Mouse (Mus musculus) kidney, embryonic 14.5 days (tissue): ENCODE measurements around the gene Gm9833. TPM values are rescaled to one million over a fixed set of nuclear protein-coding genes. Genes with fewer than 3 reads are reported as not detected.

Experiments used
- ATAC-seq: fragments of 200-750 bp; cut with Nextera tagmentation; 2 replicates; pipeline ENCODE4 v1.8.0; 2017; ENCODE audit warnings: moderate number of reproducible peaks, mild to moderate bottlenecking, moderate TSS enrichment, moderate library complexity; ENCODE audit not compliant: low FRiP score, low TSS enrichment
- H3K27ac ChIP-seq: fragments of 300-500 bp; sonication (generic); 2 replicates; pipeline ENCODE4 v1.5.1; 2014; ENCODE audit warnings: low read depth, mild to moderate bottlenecking, low read length, moderate library complexity, mixed read lengths
- H3K27me3 ChIP-seq: fragments of 300-500 bp; sonication (generic); 2 replicates; pipeline ENCODE4 v1.6.1; 2014; ENCODE audit warnings: mild to moderate bottlenecking, low read length; ENCODE audit not compliant: control insufficient read depth, insufficient read depth
- H3K36me3 ChIP-seq: fragments of 300-500 bp; sonication (generic); 2 replicates; pipeline ENCODE4 v1.6.1; 2014; ENCODE audit warnings: low read length, mixed read lengths; ENCODE audit not compliant: control insufficient read depth, insufficient read depth
- H3K4me1 ChIP-seq: fragments of 300-500 bp; sonication (generic); 2 replicates; pipeline ENCODE4 v1.6.1; 2014; ENCODE audit warnings: low read length, mixed read lengths; ENCODE audit not compliant: control insufficient read depth, insufficient read depth
- H3K4me2 ChIP-seq: fragments of 300-500 bp; sonication (generic); replicated peaks from 2 replicates; pipeline ENCODE4 v1.6.1; 2014; ENCODE audit warnings: low read depth, mild to moderate bottlenecking, low read length
- H3K4me3 ChIP-seq: fragments of 300-500 bp; sonication (generic); 2 replicates; pipeline ENCODE4 v1.5.1; 2014; ENCODE audit warnings: mild to moderate bottlenecking, low read length
- H3K9ac ChIP-seq: fragments of 300-500 bp; sonication (generic); 2 replicates; pipeline ENCODE4 v1.6.1; 2014; ENCODE audit warnings: low read depth, mild to moderate bottlenecking, low read length, moderate library complexity
- H3K9me3 ChIP-seq: fragments of 300-500 bp; sonication (generic); 2 replicates; pipeline ENCODE4 v1.6.1; 2016; ENCODE audit warnings: low read length; ENCODE audit not compliant: control insufficient read depth
- WGBS: fragments of 180-500 bp; shearing (Covaris S2); extraction: QIAGEN DNeasy Blood & Tissue Kit; methylation state at CpG from one replicate; pipeline ENCODE4 v1.1.7; 2014; 5-methylcytosine and 5-hydroxymethylcytosine counted together
- polyA plus RNA-seq: library from polyadenylated mRNA; unstranded; fragments of >200 nt; fragmentation: Nextera tagmentation; extraction: Ambion mirVana; gene quantifications from 2 replicates; pipeline ENCODE4 v1.2.1, GENCODE M21; 2014

Gene Gm9833
- polyA plus RNA-seq, 1 experiment from 2014 or later = 4.0 TPM

GRCm38 (mm10) chr3:10112660-10113059, 24.8 kb downstream of the Gm9833 start:
- ATAC-seq = no peak
- H3K4me3 ChIP-seq = no peak overlapping the region
- no peak overlapping the region for H3K4me2 ChIP-seq
- no peaks in the 10 kb centered on the region for H3K27me3 ChIP-seq
- H3K4me1 ChIP-seq = no peaks in the 10 kb centered on the region
- no peak overlapping the region for H3K27ac ChIP-seq
- H3K36me3 ChIP-seq = no peaks in the 10 kb centered on the region
- no peaks in the 10 kb centered on the region for H3K9me3 ChIP-seq
- 85% methylated on average over 2 of the region's 2 CpGs for WGBS
- no peak overlapping the region for H3K9ac ChIP-seq

GRCm38 (mm10) chr3:10116531-10116930, 28.6 kb downstream of the Gm9833 start:
- Histone ChIP-seq H3K9me3 (no peaks in the 10 kb centered on the region), H3K9ac (no peak overlapping the region), H3K4me3 (no peak overlapping the region), H3K36me3 (no peaks in the 10 kb centered on the region), H3K4me2 (no peak overlapping the region), H3K27ac (no peak overlapping the region), H3K4me1 (no peaks in the 10 kb centered on the region), H3K27me3 (no peaks in the 10 kb centered on the region)
- WGBS = 93% methylated on average over 12 of the region's 12 CpGs
- no peak for ATAC-seq

DNA sequence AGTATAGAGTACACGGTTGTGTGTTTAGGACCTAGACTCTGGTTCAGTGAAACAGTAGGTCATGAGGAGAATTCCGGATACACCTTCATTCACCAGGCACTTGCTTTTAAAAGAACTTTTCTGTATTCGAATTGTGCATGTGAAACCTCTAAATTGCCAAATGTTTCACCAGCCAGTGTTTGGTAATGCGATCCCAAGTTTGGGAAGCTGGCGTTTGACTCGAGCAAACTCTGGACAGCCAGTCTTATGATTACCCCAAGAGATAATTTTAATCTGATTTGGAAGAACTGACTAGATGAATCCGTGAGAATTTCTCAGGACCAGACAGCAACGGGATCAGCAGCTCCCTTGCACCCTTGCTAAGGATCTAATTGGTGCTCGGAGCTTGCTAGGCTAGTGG, 33.3 kb downstream of the Gm9833 start:
- WGBS = 86% methylated on average over 9 of the region's 9 CpGs
- H3K4me2 ChIP-seq = no peak overlapping the region
- no peaks in the 10 kb centered on the region for H3K27me3 ChIP-seq
- no peak overlapping the region for H3K4me3 ChIP-seq
- ATAC-seq = no peak
- H3K9me3 ChIP-seq = no peaks in the 10 kb centered on the region
- no peak overlapping the region for H3K9ac ChIP-seq
- H3K27ac ChIP-seq = no peak overlapping the region
- H3K36me3 ChIP-seq = no peaks in the 10 kb centered on the region
- no peaks in the 10 kb centered on the region for H3K4me1 ChIP-seq

GRCm38 (mm10) chr3:10121956-10122739, 34.2 kb downstream of the Gm9833 start:
- H3K9me3 ChIP-seq = no peaks in the 10 kb centered on the region
- no peak overlapping the region for H3K4me2 ChIP-seq
- no peak overlapping the region for H3K27ac ChIP-seq
- no peaks in the 10 kb centered on the region for H3K36me3 ChIP-seq
- 80% methylated on average over 6 of the region's 6 CpGs for WGBS
- no peak overlapping the region for H3K9ac ChIP-seq
- H3K27me3 ChIP-seq = no peaks in the 10 kb centered on the region
- H3K4me1 ChIP-seq = no peaks in the 10 kb centered on the region
- no peak for ATAC-seq
- H3K4me3 ChIP-seq = no peak overlapping the region

- Histone ChIP-seq H3K4me1 (no peaks in the 10 kb centered on the region), H3K9me3 (no peaks in the 10 kb centered on the region)
- 88% methylated on average over 1 of the region's 1 CpGs for WGBS
These were observed 35.7 kb downstream of the Gm9833 start for GRCm38 (mm10) chr3:10123615-10124014.

GRCm38 (mm10) chr3:10124071-10124470, 36.2 kb downstream of the Gm9833 start:
- Histone ChIP-seq H3K27me3 (no peaks in the 10 kb centered on the region), H3K4me3 (no peak overlapping the region), H3K36me3 (no peaks in the 10 kb centered on the region), H3K9ac (no peak overlapping the region), H3K4me1 (no peaks in the 10 kb centered on the region), H3K4me2 (no peak overlapping the region), H3K27ac (no peak overlapping the region), H3K9me3 (no peaks in the 10 kb centered on the region)
- no peak for ATAC-seq
- WGBS = 100% methylated on average over 2 of the region's 2 CpGs

More at GRCm38 (mm10) chr3:10123615-10124014, 35.7 kb downstream of the Gm9833 start:
- Histone ChIP-seq H3K36me3 (no peaks in the 10 kb centered on the region), H3K27ac (no peak overlapping the region), H3K27me3 (no peaks in the 10 kb centered on the region), H3K4me3 (no peak overlapping the region), H3K9ac (no peak overlapping the region), H3K4me2 (no peak overlapping the region)
- no peak for ATAC-seq

DNA sequence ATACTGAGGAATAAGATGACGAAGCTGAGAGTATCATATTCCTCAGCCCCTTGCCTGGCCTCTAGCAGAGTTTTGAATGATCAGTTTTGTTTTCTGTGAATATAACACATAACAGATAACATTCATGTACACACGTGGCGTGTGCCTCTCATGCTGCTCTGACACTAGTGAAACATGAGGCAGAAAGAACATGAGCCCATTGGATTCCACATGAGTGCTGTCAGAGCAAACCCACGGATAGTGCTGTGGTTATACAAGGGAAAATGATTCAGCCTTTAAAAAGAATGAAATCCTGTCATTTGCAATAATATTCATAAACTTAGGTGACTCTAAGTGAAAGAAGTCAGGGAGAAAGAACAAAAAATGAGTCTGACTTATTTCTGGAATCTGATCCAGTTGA, 37.4 kb downstream of the Gm9833 start:
- no peak for ATAC-seq
- H3K9me3 ChIP-seq = no peaks in the 10 kb centered on the region
- H3K36me3 ChIP-seq = no peaks in the 10 kb centered on the region
- no peak overlapping the region for H3K27ac ChIP-seq
- no peak overlapping the region for H3K9ac ChIP-seq
- H3K27me3 ChIP-seq = no peaks in the 10 kb centered on the region
- H3K4me2 ChIP-seq = no peak overlapping the region
- no peak overlapping the region for H3K4me3 ChIP-seq
- 73% methylated on average over 4 of the region's 4 CpGs for WGBS
- no peaks in the 10 kb centered on the region for H3K4me1 ChIP-seq

DNA sequence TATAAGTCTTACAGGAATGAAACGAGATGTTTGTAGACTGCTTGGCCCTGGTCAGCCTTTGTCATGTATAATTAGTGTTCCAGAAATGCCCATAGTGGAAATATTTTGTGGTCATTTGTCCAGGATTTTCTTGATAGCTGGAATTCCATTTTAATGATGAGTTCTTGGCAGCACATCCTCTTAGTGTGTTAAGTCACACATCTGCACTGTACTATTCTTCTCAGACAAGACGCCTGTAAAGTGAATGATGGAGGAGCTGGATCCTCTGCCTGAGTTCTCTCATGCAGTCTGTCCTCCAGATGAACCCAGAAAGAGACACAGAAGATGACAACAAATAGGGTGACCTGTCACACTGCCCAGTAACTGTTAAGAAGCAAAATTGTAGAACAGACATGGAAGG, 38.1 kb downstream of the Gm9833 start:
- no peak overlapping the region for H3K4me2 ChIP-seq
- H3K9ac ChIP-seq = no peak overlapping the region
- H3K36me3 ChIP-seq = no peaks in the 10 kb centered on the region
- H3K9me3 ChIP-seq = no peaks in the 10 kb centered on the region
- H3K4me3 ChIP-seq = no peak overlapping the region
- H3K4me1 ChIP-seq = no peaks in the 10 kb centered on the region
- no peak for ATAC-seq
- no peaks in the 10 kb centered on the region for H3K27me3 ChIP-seq
- H3K27ac ChIP-seq = no peak overlapping the region
- WGBS = 81% methylated on average over 2 of the region's 2 CpGs

- Histone ChIP-seq H3K9me3 (no peaks in the 10 kb centered on the region), H3K4me3 (no peak overlapping the region), H3K27ac (no peak overlapping the region), H3K36me3 (no peaks in the 10 kb centered on the region), H3K9ac (no peak overlapping the region), H3K4me1 (no peaks in the 10 kb centered on the region), H3K4me2 (no peak overlapping the region), H3K27me3 (no peaks in the 10 kb centered on the region)
- ATAC-seq = no peak
- 89% methylated on average over 2 of the region's 2 CpGs for WGBS
These were observed 38.6 kb downstream of the Gm9833 start for GRCm38 (mm10) chr3:10126502-10126901.
